Mouse (Mus musculus): ENCODE results near the gene Treml1. TPM values are rescaled to one million over a fixed set of nuclear protein-coding genes. Genes with fewer than 3 reads are reported as not detected.
A peak's percentile ranks its signal among the peaks of the same experiment; 100 is the strongest.

The Treml1 gene
- total RNA-seq, 2 experiments from 2014 or later, result 0.42 to 0.43 TPM

DNA sequence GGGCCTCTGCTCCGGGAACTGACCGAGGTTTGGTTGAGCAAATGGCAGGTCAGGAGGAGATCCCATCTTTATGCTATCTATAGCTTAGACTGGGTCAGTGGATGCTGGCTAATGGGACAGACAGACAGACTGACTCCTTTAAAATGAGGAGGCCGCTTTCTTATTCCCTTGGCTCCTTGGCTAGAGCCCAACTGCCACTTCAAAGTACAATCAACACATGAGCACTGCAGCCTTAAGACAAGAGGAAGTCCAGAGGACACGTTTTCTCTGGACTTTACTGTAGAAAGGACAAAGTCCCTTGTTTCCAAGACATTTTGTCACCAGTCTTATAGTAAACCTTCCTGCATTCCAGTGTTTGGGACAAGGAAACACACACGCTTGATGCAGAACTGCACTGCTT is 31.7 kb downstream of the Treml1 start:
- intact Hi-C loops (cut with DNase I), result no loop called here
- peak overlapping the region; percentile 70 for H3K27ac ChIP-seq
- H3K4me3 ChIP-seq, result no peak overlapping the region
- no peak for TF ChIP-seq CTCF (IDR thresholded peaks at IDR 0.05)
- DNase-seq (ENCODE audit: extremely low spot score in 1 of 2, low spot score in 2 of 2), result no peak

DNA sequence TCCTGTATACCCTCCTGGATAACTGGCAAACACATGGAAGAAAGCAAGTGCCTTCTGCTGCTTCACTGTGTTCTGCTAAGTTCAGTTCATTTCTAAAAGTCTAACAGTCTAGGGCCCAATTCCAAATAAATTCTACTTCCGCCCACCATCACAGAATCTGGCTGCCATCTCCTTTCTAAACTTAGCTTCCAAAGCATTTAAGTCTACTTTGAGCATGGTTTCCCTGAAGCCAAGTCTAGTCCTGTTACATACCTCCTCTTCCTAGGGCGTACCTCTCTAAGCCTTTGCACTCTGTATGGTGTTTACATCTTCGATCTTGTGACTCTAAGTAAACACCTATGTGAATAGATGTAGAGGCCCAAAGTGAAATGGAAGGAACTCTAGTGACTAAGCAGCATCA is 32.9 kb downstream of the Treml1 start:
- H3K4me3 ChIP-seq, result no peak overlapping the region
- peak in 1 of 2 experiments; percentile 42 for DNase-seq (ENCODE audit: extremely low spot score in 1 of 2, low spot score in 2 of 2)
- peak overlapping the region; percentile 76 for H3K27ac ChIP-seq
- intact Hi-C loops (cut with DNase I), result loop anchor here (1.0 kb wide), 1 partner anchor 66 kb away; no protein-coding TSS in a partner anchor
- no peak for TF ChIP-seq CTCF (IDR thresholded peaks at IDR 0.05)

DNA sequence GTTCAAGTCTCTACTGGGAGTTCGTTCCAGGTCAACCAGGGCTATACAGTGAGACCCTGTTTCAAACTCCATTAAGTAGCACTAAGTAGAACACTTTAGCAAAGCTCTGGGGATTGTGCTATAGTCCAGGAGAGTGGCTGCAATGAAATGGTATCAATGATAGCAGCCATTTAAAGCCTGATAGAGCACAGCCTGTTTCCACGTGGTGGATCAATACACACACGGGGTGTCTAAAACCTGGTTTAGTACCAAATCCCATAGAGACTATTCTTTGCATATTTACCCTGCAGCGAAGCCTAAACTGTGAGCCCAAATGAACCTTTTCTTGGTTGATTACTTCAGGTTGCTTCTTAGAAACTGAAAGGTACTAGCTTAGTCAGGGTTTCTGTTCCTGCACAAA is 42.0 kb downstream of the Treml1 start:
- no peak for TF ChIP-seq CTCF (IDR thresholded peaks at IDR 0.05)
- DNase-seq (ENCODE audit: extremely low spot score in 1 of 2, low spot score in 2 of 2), result no peak
- intact Hi-C loops (cut with DNase I), result no loop called here
- no peak overlapping the region for H3K27ac ChIP-seq
- no peak overlapping the region for H3K4me3 ChIP-seq

DNA sequence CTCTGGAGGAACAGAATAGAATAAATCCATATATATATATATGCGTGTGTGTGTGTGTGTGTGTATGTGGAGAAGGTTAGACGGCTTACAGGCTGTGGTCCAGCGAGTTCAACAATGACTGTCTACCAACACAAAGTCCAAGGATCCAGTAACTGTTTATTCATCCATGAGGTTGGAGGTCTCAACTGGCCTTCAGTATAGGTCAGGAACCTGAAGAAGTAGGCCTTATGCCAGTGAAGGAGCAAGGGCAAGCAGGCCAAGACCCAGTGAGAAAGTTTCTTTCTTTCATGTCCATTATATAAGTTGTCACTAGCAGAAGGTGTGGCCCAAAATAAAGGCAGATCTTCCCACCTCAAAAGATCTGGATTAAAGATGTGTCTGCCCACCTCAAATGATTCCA is 43.0 kb downstream of the Treml1 start:
- intact Hi-C loops (cut with DNase I), result no loop called here
- no peak for DNase-seq (ENCODE audit: extremely low spot score in 1 of 2, low spot score in 2 of 2)
- Histone ChIP-seq H3K27ac (no peak overlapping the region), H3K4me3 (no peak overlapping the region)
- TF ChIP-seq CTCF (IDR thresholded peaks at IDR 0.05), result no peak

- H3K27ac ChIP-seq, result no peak overlapping the region
- intact Hi-C loops (cut with DNase I), result no loop called here
These were observed 44.1 kb downstream of the Treml1 start for GRCm38 (mm10) chr17:48403848-48404247.

GRCm38 (mm10) chr17:48404706-48405105 is 45.0 kb downstream of the Treml1 start:
- intact Hi-C loops (cut with DNase I), result no loop called here
- no peak for DNase-seq (ENCODE audit: extremely low spot score in 1 of 2, low spot score in 2 of 2)
- Histone ChIP-seq H3K27ac (no peak overlapping the region), H3K4me3 (no peak overlapping the region)
- TF ChIP-seq CTCF (IDR thresholded peaks at IDR 0.05), result no peak

More at GRCm38 (mm10) chr17:48403848-48404247, 44.1 kb downstream of the Treml1 start:
- no peak for TF ChIP-seq CTCF (IDR thresholded peaks at IDR 0.05)
- no peak for DNase-seq (ENCODE audit: extremely low spot score in 1 of 2, low spot score in 2 of 2)
- no peak overlapping the region for H3K4me3 ChIP-seq

DNA sequence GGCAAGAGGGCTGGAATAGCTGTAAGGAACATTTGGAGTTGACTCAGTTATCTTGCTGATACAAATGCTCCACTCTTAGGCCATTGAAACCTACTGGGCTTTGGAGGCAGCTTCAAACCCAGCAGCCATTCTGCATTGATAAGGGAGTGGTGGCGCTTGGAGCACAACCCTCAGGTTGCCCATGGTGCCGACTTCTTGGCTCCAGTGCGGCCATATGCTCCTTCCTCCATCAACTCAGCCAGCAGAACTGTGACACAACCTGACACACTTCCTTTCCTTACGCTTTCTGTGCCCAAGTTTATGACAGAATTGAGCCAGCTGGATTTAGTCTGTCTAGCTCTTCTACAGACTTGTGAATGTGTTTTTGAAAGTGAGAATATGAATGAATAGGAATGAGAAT is 47.4 kb downstream of the Treml1 start:
- H3K27ac ChIP-seq, result no peak overlapping the region
- intact Hi-C loops (cut with DNase I), result loop anchor here (2.0 kb wide), 2 partner anchors 34 to 80 kb away; no protein-coding TSS in a partner anchor
- H3K4me3 ChIP-seq, result no peak overlapping the region
- TF ChIP-seq CTCF (IDR thresholded peaks at IDR 0.05), result no peak
- no peak for DNase-seq (ENCODE audit: extremely low spot score in 1 of 2, low spot score in 2 of 2)

DNA sequence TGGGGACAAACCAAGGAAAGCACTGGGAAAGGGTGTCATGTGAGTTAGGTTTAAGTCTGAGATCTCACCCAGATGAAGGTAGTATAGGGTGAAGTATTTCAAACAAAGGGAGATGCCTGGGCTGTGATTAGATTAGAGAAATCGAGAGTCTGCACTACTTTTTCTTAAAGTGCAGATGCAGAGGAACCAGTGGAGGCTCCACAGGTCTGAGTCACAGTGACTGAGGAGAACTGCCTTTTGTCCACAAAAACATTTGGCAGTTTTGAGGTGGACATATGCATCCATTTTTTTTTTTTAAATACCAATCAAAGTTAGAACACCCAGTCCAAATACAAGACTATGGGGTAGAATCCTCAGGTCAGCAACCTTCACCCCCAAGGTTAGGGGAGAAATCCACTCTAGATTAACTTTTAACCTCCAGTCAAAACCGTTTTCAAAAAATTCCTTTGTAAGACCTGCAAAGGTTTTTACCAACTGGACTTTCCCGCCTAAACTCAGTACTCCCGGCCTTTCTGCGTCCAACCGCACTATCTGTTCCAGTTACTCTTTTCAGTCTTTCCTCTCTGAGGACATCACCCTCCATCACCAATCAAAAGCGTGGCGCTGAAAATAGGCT is 48.3 kb downstream of the Treml1 start:
- no peak for DNase-seq (ENCODE audit: extremely low spot score in 1 of 2, low spot score in 2 of 2)
- no peak for TF ChIP-seq CTCF (IDR thresholded peaks at IDR 0.05)
- Histone ChIP-seq H3K27ac (peak overlapping the region; percentile 99), H3K4me3 (peak overlapping the region; percentile 82)
- intact Hi-C loops (cut with DNase I), result loop anchor here (2.0 kb wide), 3 partner anchors 35 to 81 kb away; no protein-coding TSS in a partner anchor

DNA sequence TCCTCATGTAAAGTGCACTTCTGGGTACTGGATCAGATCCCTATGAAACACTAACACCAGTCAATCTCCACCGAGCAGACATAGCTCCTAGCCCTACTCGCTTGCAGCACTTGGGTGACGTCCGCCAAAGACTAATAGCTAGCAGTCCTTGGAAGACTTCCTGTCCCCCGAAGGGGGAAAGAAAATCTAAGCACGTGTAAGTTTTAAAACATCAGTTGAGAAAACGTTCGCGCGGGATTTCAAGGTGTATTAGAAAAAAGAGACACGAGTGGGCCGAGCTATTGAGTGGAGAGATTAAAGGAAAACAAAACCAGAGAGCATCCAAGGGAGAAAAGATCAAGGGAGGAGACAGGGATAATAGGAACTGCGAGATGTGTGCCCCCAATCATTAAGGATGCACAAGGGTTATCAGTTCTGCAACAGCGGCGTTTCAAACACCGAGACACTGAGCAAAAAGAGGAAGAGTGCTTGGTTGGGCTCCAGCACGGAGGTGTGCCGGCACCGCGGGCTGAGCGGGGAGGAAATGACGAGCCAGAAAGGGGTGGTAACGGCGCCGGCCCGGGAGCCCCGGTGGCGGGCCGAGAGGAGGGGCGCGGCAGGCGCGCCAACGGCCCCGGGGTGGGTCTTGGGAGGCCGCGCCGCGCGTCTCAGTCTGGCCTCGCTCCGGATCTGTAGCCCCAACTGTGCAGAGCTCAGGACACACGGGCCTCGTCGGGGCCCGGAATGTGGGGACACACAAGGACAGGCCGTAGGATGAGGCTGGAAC is 49.0 kb downstream of the Treml1 start:
- H3K4me3 ChIP-seq, result peak overlapping the region; percentile 82
- intact Hi-C loops (cut with DNase I), result loop anchor here (2.0 kb wide), 1 partner anchor 72 kb away; no protein-coding TSS in a partner anchor
- TF ChIP-seq CTCF (IDR thresholded peaks at IDR 0.05), result no peak
- peak; percentile 70 to 72 for DNase-seq (ENCODE audit: extremely low spot score in 1 of 2, low spot score in 2 of 2)
- peak overlapping the region; percentile 99 for H3K27ac ChIP-seq

GRCm38 (mm10) chr17:48409380-48410298 is 49.9 kb downstream of the Treml1 start, which contains the start of the genes Nfya and Oard1:
TSS of gene Nfya (minus strand) at chr17:48409906.
TSS of gene Oard1 (plus strand) at chr17:48410014.
- TF ChIP-seq CTCF (IDR thresholded peaks at IDR 0.05), result no peak
- intact Hi-C loops (cut with DNase I), result loop anchor here (2.0 to 10.0 kb wide), 4 partner anchors 73 to 1485 kb away; no protein-coding TSS in a partner anchor
- DNase-seq (ENCODE audit: extremely low spot score in 1 of 2, low spot score in 2 of 2), result peak; percentile 100
- Histone ChIP-seq H3K4me3 (peak within 1 kb of the TSS; percentile 82), H3K27ac (peak within 1 kb of the TSS; percentile 99)

- Histone ChIP-seq H3K4me3 (peak overlapping the region; percentile 56), H3K27ac (peak overlapping the region; percentile 92)
- TF ChIP-seq CTCF (IDR thresholded peaks at IDR 0.05), result no peak
- no peak for DNase-seq (ENCODE audit: extremely low spot score in 1 of 2, low spot score in 2 of 2)
- intact Hi-C loops (cut with DNase I), result loop anchor here (2.0 to 10.0 kb wide), 3 partner anchors 136 to 1484 kb away; no protein-coding TSS in a partner anchor
These were observed 50.6 kb downstream of the Treml1 start for GRCm38 (mm10) chr17:48410299-48410785.

All from left cerebral cortex, adult 2 months (tissue).